Mouse (Mus musculus) spleen, adult 12 weeks (tissue): ENCODE measurements around the gene Fbxo2.
A peak's percentile ranks its signal among the peaks of the same experiment; 100 is the strongest.
"Not testable (repeated sequence)": the region's sequence is repeated elsewhere in the genome, so short reads cannot be mapped to it uniquely, and the experiment has no call there.

Experiments used
- DNase-seq: peaks from one replicate; pipeline ENCODE4 v3.0.0; 2022; ENCODE audit warnings: low spot score

The Fbxo2 gene

DNA sequence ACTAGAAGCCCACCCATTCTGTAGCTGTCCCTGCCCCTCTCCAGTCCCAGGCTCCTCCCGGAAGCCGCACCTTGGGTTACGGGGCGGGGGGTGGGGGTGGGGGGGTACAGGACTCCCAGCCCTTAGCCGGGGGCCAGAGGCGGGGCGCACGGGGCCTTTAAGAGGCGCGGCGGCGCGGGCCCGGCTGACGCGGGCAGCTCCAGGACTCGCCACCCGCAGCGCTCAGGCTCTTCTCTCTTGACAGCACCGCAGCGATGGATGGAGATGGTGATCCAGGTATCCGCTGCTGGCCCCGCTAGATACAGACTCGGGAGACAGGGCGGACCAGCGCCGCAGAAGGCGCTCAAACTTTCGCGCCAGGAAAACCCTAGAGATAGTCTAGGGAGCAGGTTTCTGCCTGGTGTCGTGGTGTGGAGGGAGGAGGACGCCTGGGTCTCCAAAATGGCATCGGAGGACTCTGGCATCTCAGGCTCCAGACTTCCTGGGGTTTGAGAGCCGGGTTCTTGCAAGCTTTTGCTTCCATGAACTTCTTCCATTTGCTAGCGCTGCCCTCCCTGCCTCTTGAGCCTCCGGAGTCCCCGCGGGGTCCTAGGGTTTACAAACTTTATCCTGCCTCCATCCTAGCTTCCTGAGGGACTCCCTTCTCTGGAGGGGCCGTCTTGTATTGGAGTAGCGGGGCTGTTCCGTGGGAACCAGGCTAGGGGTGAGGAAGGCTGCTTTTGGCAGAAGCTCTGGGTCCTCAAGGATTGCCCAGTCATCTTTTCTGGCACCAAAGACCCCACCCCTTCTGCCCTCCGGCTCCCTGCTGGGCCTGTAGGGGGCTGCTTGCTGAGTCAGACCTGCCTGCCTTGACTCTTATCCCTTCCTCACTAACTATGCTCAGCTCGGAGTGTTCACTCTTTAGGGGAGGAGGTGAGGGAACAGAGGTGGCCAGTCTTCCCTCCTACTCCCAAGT, at the start of gene Fbxo2, which contains the start of gene Fbxo44:
TSS of gene Fbxo2 (plus strand) at position 186 of the 955 bp plus-strand sequence.
TSS of gene Fbxo44 (minus strand) at position 47 of the 955 bp plus-strand sequence.
- no peak for DNase-seq

DNA sequence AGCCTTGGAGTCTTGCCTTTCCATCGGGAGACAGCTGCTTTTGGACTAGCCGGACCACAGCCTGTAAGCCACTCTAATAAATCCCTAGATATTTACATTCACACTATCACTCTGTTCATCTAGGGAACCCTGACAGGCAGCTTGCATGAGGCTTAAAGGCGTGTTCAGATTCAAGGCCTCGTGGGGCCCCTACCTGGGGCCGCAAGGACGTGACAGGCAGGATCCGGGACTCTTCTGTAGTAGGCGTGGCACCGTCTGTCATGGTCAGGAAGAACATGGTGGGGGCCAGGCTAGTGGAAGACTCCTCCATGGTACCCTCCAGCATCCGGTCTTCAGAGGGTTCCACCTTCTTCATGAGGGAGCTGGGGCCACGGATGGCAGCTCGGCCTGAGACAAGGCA, 47.9 kb upstream of the Fbxo2 start:
- DNase-seq = no peak

DNA sequence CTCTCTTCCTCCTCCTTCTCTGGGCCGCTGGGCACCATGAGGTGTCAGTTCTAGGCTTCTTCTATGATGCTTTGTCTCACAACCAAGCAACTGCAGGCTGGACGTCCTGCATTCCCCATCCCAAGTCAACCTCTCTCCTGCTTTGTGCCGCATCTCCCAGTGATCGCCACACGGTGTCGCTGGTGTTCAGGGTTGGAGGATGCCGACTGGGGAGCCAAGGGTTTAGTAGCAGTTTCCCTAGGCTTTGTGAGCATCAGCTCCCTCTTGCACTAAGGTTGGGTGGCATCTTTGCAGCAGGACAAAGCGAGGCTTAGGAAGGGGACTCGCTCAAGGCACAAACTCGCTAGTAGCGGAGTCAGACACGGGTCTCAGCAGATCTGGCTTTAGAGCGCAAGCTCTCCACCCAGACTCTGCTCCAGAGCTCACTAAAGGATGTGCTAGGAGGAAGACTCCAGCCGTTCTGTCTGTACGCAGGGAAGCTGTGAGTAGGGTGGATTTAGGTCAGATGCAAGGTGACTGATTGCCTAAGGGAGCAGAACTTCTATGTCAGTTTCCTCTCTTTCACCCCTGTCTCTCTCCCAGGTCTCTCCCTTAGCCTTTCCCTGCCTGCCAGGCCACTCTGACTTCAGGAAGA, 45.5 kb upstream of the Fbxo2 start:
- DNase-seq = peak; percentile 59

DNA sequence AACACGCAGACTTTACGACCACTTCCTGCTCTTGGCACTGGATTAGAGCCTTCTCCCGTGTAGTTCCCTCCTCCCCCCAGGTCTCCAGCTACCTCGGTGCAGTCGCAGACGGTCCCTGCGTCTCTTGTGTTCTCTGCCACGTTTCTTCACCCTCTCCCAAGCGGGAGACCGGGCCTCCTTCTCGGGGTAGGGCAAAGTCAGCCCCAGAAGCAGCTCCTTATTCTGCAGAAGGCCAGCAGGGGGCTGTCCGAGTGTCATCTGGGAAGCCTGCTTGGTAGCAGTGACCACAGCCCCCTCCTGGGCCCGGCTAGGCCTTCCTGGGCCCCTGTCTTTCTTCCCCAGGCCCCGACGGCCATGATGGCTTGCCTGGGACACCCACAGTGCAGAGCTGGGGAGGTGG, 45.0 kb upstream of the Fbxo2 start:
- no peak for DNase-seq

DNA sequence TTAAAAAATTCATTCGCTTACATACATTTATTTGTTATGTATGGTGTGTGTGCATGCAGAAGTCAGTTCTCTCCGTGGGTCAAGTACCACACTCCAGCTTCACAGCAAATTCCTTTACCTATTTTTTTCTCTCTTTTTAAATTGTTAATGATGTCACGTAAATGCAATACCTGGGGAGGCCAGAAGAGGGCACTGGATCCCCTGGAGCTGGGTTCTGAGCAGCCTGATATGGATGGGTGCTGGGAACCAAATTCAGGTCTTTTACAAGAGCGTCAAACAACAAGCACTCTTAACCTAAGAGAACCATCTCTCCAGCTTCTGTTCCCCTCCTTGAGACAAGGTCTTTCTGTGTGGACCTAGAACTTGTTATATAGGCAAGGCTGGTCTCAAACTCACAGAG, 43.8 kb upstream of the Fbxo2 start:
- DNase-seq = no peak

GRCm38 (mm10) chr4:148117392-148117791, 43.0 kb upstream of the Fbxo2 start:
- DNase-seq = no peak

GRCm38 (mm10) chr4:148119578-148119977, 40.8 kb upstream of the Fbxo2 start:
- not testable (repeated sequence) for DNase-seq

DNA sequence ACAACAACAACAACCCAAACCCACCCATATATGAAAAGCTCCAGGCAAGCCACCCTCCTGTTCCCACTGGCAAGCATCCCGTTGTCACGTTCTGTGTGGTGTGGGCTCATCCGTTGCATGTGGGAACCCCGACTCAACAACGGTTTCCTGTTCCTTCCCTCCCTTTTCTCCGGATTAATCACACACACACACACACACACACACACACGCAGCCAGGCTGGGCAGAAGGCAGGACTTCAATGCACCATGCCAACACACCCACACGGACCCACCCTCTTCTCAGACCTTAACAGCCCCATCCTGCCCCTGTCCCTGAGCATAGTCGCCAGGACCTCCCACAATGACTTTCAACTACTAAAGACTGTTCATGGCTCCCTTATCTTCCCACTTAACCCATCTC, 39.9 kb upstream of the Fbxo2 start:
- no peak for DNase-seq

DNA sequence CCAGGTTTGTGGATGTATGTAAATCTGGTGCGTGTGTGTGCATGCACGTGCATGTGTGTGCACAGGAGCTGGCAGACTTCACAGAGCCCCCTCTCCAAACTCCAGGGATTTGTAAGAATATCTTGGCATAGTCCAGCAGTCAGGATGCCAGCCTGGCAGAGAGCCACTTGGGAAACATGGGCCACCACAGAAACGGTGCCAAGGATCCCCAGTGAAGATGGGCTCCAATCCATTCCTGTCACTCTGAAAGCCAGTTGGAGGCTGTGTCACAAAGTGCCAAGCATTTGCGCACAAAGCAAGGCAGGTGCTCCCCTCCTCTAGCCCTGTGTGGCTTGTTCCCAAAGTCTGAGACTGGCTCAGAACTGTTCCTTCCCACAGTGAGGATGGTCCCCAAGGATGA, 39.1 kb upstream of the Fbxo2 start:
- no peak for DNase-seq

DNA sequence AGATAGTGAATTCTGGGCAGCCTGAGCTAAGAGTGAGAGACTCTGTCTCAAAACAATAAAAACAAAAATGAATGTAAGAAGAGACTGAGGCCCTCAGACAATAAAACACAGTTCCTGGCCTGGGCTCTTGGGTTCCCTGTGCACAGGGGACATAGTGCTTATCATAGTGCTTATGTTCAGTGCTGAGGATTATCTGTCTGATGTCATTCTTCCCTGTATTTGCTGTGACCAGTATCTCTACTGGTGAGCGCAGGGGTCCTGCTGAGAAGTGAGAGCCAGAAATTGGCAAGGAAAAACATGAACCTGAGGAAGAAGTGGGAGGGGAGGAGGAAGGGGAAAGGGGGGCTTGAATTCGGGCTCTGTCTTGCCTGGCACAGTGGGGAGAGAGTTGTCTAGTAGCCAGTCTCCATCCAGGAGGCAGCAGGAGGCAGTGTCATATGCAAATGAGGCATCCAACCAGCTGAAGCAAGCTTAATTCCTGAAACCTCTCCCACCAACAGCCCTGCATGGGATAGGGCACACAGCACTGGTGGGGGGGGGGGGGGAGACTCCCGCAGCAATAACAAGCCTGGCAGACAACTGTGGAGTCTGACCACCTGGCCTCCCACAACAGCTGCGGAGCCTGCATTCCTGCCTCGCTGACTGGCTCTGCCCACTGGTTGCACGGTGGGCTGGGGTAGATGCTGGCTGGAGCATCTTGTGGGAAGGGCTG, 38.3 kb upstream of the Fbxo2 start:
- DNase-seq = no peak

DNA sequence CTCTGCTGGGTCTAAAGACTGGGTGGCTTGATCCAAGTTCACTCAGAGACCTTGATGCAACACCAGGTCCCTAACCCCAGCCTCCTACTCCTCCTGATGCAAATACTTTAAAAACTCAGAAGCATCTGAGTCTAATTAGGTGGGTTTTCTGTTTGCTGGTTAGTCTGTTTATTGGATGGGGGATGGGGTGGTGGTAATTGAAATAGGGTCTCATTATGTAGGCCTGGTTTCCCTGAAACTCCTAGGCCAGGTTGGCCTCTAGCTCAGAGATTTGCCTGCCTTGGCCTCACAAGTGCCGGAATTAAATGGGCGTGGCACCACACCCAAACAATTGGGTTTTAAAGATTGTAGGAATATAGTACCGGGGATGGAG, 37.7 kb upstream of the Fbxo2 start:
- DNase-seq = no peak

- no peak for DNase-seq
Measured at GRCm38 (mm10) chr4:148128241-148128640, 32.2 kb upstream of the Fbxo2 start.

- no peak for DNase-seq
Measured at GRCm38 (mm10) chr4:148128672-148129071, 31.7 kb upstream of the Fbxo2 start.

DNA sequence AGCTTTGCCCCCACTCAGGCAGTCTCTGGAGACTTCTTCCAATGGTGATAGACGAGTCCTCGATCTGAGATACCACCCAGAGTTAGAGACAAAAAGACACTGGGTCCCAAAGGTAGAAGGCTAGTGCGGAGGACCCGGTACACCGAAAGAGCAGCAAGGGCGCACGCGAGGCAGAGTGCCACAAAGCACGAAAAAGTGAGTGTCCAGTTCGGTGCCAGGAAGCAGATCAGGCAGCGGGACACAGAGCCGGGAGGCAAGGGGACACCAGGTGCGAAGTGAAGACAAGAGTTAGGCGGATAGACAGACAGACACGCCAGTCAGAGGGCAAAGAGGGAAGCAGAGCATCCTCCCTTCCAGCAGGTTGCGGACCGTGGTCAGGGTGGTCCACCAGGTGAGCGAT, 30.3 kb upstream of the Fbxo2 start, which contains the start of gene Mad2l2:
TSS of gene Mad2l2 (plus strand) at position 252 of the 400 bp plus-strand sequence.
- DNase-seq = no peak

GRCm38 (mm10) chr4:148130561-148131413, 29.6 kb upstream of the Fbxo2 start, which contains the start of gene Draxin:
Gene Draxin, minus strand, starts transcription at chr4:148130698.
- no peak for DNase-seq

DNA sequence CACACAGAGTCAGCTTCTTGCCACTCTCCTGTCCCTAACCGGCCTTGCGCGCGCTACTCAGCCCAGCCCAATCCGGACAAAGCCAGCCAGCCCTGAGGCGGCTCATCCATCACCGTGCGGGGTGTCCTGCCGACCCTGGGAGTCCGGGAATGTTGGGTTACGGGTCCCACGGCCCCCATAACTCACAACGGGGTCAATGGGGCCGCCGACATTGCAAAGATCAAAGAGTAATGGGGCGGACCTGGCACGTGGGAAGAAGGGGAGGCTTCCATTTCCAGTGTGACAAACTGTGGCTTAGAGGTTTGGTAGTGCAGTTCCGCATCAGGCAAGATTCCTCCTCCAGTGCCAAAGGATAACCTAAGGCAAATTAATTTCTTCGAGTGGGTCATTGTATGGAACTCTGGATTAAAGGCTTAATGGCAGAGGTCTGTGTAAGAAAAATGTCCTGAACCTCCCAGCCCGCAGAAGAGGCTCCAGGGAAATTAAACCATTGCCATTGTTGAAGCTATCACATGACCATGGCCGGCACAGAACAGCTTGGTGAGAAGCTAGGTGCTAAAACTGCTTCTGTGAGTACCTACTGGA, 28.8 kb upstream of the Fbxo2 start:
- DNase-seq = no peak

DNA sequence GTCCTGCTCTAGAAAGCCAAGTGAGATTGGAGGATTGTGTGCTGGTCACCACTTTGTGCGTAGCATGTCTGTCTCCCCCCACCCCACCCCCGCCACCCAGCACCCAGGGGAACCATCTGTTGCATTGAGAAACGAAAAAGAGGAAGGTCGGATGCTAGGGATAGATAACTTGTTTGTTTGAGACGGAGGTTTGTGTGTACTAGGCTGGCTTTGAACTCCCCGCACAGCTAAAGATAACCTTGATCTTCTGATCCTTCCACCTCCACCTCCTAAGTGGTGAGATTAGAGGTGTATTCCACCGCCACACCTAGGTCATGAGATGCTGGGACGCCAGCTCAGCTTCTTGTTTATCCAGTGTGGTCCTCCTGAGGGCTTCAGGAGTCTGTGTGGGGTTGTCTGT, 25.4 kb upstream of the Fbxo2 start:
- DNase-seq = no peak

DNA sequence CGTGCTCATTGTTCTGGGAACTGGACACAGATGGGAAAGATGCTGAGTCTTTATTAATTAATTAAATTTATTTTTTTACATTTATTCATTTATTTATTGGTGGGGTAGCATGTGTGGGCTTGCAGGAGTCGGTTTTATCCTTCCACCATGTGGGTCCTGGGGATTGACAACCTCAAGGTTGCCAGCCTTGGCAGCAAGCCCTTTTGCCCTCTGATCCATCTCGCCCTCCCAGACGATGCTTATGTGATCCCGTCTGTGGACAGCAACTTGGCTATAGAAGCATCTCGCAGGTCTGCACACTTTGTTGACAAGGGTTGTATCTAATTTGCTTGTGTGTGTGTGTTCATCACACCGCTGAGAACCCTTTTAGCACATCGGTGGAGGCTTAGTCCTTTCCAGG, 22.9 kb upstream of the Fbxo2 start:
- DNase-seq = no peak

DNA sequence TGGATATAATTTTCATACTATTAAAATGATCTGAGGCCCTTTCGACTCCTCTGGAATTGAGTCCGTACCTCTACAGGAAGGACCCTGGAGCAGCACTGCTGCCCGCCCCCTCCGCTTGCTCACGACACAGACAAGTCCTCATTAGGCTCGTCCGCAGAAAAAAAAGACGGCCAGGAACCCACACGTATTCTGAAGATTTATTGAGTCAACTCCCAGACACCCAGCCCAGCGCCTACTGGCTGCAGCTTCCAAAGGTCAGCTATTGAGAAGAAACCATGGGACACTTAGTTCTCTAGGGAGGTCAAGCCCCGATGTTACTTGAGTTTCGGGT, 20.7 kb upstream of the Fbxo2 start:
- no peak for DNase-seq

- DNase-seq = peak; percentile 95
Measured at GRCm38 (mm10) chr4:148140098-148141011, 20.1 kb upstream of the Fbxo2 start.
